Mouse (Mus musculus) heart, embryonic 16.5 days (tissue): Measurements from ENCODE around the gene Rnf166. TPM values are rescaled to one million over a fixed set of nuclear protein-coding genes. Genes with fewer than 3 reads are reported as not detected.

Source experiments
- microRNA-seq: library from miRNA; unstranded; fragments of <30 nt; microRNA quantifications from one replicate; pipeline ENCODE4, GENCODE M21; 2017
- polyA plus RNA-seq: library from polyadenylated mRNA; unstranded; fragments of >200 nt; fragmentation: Nextera tagmentation; extraction: Ambion mirVana; gene quantifications from 2 replicates; pipeline ENCODE4 v1.2.1, GENCODE M21; 2015

The Rnf166 gene
- polyA plus RNA-seq, 1 experiment from 2014 or later = 48.6 TPM

Small RNA genes lying within 50 kb of the gene (microRNA-seq; reads per million reads assigned to microRNA genes)
- not detected for gene Gm24366

Other genes starting within 250 kb of the Rnf166 start
- 2.9 and 3.1 TPM in 2 replicates for gene Zfpm1, start 193.9 kb downstream of the Rnf166 start, polyA plus RNA-seq
- gene Trhr2, start 115.3 kb downstream of the Rnf166 start, polyA plus RNA-seq = not detected in 2 replicates
- 28.2 and 28.7 TPM in 2 replicates for gene Zc3h18, start 99.5 kb downstream of the Rnf166 start, polyA plus RNA-seq
- gene Il17c, start 54.0 kb downstream of the Rnf166 start, polyA plus RNA-seq = 0.21 TPM in 1 of 2 replicates, not detected in the other
- 170 and 202 TPM in 2 replicates for gene Cyba, start 43.1 kb downstream of the Rnf166 start, polyA plus RNA-seq
- gene Mvd, start 32.6 kb downstream of the Rnf166 start, polyA plus RNA-seq = 15.9 and 16.1 TPM in 2 replicates
- gene Snai3, start 15.3 kb downstream of the Rnf166 start, polyA plus RNA-seq = 2.8 and 3.6 TPM in 2 replicates
- 25.2 and 27.8 TPM in 2 replicates for gene Ctu2, start 79 bp upstream of the Rnf166 start, polyA plus RNA-seq
- gene Piezo1, start 75.3 kb upstream of the Rnf166 start, polyA plus RNA-seq = 13.5 and 15.3 TPM in 2 replicates
- gene Cdt1, start 92.0 kb upstream of the Rnf166 start, polyA plus RNA-seq = 27.9 and 29.0 TPM in 2 replicates
- gene Aprt, start 100.8 kb upstream of the Rnf166 start, polyA plus RNA-seq = 159 and 204 TPM in 2 replicates
- 10.0 and 10.4 TPM in 2 replicates for gene Galns, start 135.4 kb upstream of the Rnf166 start, polyA plus RNA-seq
- gene Trappc2l, start 135.6 kb upstream of the Rnf166 start, polyA plus RNA-seq = 58.2 and 60.1 TPM in 2 replicates
- gene Pabpn1l, start 146.7 kb upstream of the Rnf166 start, polyA plus RNA-seq = not detected in 2 replicates
- gene Cbfa2t3, start 223.0 kb upstream of the Rnf166 start, polyA plus RNA-seq = 4.6 and 4.8 TPM in 2 replicates